Comparison of ENCODE assay signal across 9 mouse cellular contexts in genomic region chr4:44702891-44703685, GRCm38 (mm10). TPM values are rescaled to one million over a fixed set of nuclear protein-coding genes. Genes with fewer than 3 reads are reported as not detected.
A peak's percentile ranks its signal among the peaks of the same experiment; 100 is the strongest.
DNase-seq lines count a peak whose midpoint lies in the region; ATAC-seq lines count a peak whose summit lies in the region.
"Had no signal": no experiment of that assay in that cellular context is flagged by ENCODE, and none has a peak within 500 bp of the region (broad histone marks: within the 10 kb centered on the region; RNA-seq: fewer than 3 reads in every experiment).

No protein-coding gene starts in this region.

- no peak for DNase-seq in heart, adult 8-10 months (ENCODE audit: low spot score)
- DNase-seq in cerebellum, postnatal 36 days, result peak; percentile 7 to 31
- DNase-seq in T-cell, adult 2 months (ENCODE audit: low spot score), result no peak
- DNase-seq in frontal cortex, postnatal 14 days (ENCODE audit: low spot score in 2 of 2), result no peak
- no peak for DNase-seq in lung, adult 18-20 months

- no peaks in the 10 kb centered on the region for H3K36me3 ChIP-seq in heart, embryonic 14.5 days (ENCODE audit: control insufficient read depth, insufficient read depth, low read length)
- H3K36me3 ChIP-seq in hindbrain, embryonic 13.5 days, result no peaks in the 10 kb centered on the region
- H3K36me3 ChIP-seq in midbrain, embryonic 12.5 days, result no peaks in the 10 kb centered on the region

- H3K4me3 ChIP-seq in heart, embryonic 14.5 days (ENCODE audit: control insufficient read depth in 1 of 2, insufficient read depth in 1 of 2, low read depth in 1 of 2, low read length in 2 of 2), result peak overlapping the region in 1 of 2 experiments; percentile 43; a peak in 3 of 4 replicates
- peak overlapping the region; percentile 46 for H3K4me3 ChIP-seq in hindbrain, embryonic 13.5 days
- peak overlapping the region; percentile 53 for H3K4me3 ChIP-seq in midbrain, embryonic 12.5 days

- H3K4me1 ChIP-seq in heart, embryonic 14.5 days (ENCODE audit: control insufficient read depth in 2 of 2, insufficient read depth in 2 of 2, low read length in 2 of 2), result peaks cover 2 to 11% of the 10 kb centered on the region in 2 experiments; a peak in 3 of 4 replicates
- H3K4me1 ChIP-seq in hindbrain, embryonic 13.5 days (replicated peaks), result peaks cover 40% of the 10 kb centered on the region
- peaks cover 31% of the 10 kb centered on the region for H3K4me1 ChIP-seq in midbrain, embryonic 12.5 days

- no peaks in the 10 kb centered on the region for H3K9me3 ChIP-seq in heart, embryonic 14.5 days (ENCODE audit: control insufficient read depth, low read length)
- H3K9me3 ChIP-seq in hindbrain, embryonic 13.5 days, result no peaks in the 10 kb centered on the region
- no peaks in the 10 kb centered on the region for H3K9me3 ChIP-seq in midbrain, embryonic 12.5 days

- no peak overlapping the region for H3K9ac ChIP-seq in heart, embryonic 14.5 days (ENCODE audit: low read length)
- peak overlapping the region; percentile 70 for H3K9ac ChIP-seq in hindbrain, embryonic 13.5 days
- H3K9ac ChIP-seq in midbrain, embryonic 12.5 days (replicated peaks), result peak overlapping the region; percentile 56

- ATAC-seq in heart, embryonic 14.5 days (ENCODE audit: insufficient number of reproducible peaks, insufficient read depth, low FRiP score, low read depth), result no peak
- no peak for ATAC-seq in hindbrain, embryonic 13.5 days (ENCODE audit: low FRiP score)
- no peak for ATAC-seq in midbrain, embryonic 12.5 days (ENCODE audit: low FRiP score, low read depth)

- 1% methylated on average over 58 of the region's 58 CpGs for WGBS in heart, embryonic 14.5 days
- WGBS in hindbrain, embryonic 13.5 days, result under 1% methylated on average over 58 of the region's 58 CpGs
- under 1% methylated on average over 58 of the region's 58 CpGs for WGBS in midbrain, embryonic 12.5 days

- peaks cover 98% of the 10 kb centered on the region for H3K27me3 ChIP-seq in heart, embryonic 14.5 days (ENCODE audit: control insufficient read depth, insufficient read depth, low read length)
- H3K27me3 ChIP-seq in hindbrain, embryonic 13.5 days, result peaks cover 98% of the 10 kb centered on the region
- H3K27me3 ChIP-seq in midbrain, embryonic 12.5 days, result peaks cover 98% of the 10 kb centered on the region

- H3K4me2 ChIP-seq in heart, embryonic 14.5 days (ENCODE audit: low read length), result peak overlapping the region; percentile 77
- peak overlapping the region; percentile 67 for H3K4me2 ChIP-seq in hindbrain, embryonic 13.5 days
- peak overlapping the region; percentile 73 for H3K4me2 ChIP-seq in midbrain, embryonic 12.5 days (replicated peaks)

- H3K27ac ChIP-seq in heart, embryonic 14.5 days (replicated peaks in 1 of 2; ENCODE audit: control insufficient read depth in 1 of 2, insufficient read depth in 1 of 2, low read depth in 2 of 2, low read length in 2 of 2), result no peak overlapping the region
- no peak overlapping the region for H3K27ac ChIP-seq in hindbrain, embryonic 13.5 days
- H3K27ac ChIP-seq in midbrain, embryonic 12.5 days (replicated peaks), result 0 out of 2 replicates have a peak overlapping the region, but pooled peaks have one; percentile 58

RNA-seq across cellular contexts. Expression of gene Pax5, which starts 7.2 kb away (rescaled TPM):
- polyA plus RNA-seq in heart, embryonic 14.5 days (2014; fragmentation: Nextera tagmentation; extraction: Ambion mirVana), result not detected in 2 replicates
- 1 to 10 TPM in 1 of 4 experiments, under 1 TPM in 3; 0.22 to 2.7 (median 0.55) TPM for total RNA-seq in heart, adult 8-10 months (2022)
- 2.8 and 6.1 TPM in 2 replicates for polyA plus RNA-seq in hindbrain, embryonic 13.5 days (2015; fragmentation: Nextera tagmentation; extraction: Ambion mirVana)
- polyA plus RNA-seq in midbrain, embryonic 12.5 days (2016; fragmentation: Nextera tagmentation; extraction: Ambion mirVana), result 6.2 and 9.0 TPM in 2 replicates
- total RNA-seq: hematopoietic stem cell, adult 5-6 weeks had no signal

RNA-seq across cellular contexts. Expression of gene Zcchc7, which starts 52.6 kb away (rescaled TPM):
- 24.9 and 26.2 TPM in 2 replicates for polyA plus RNA-seq in heart, embryonic 14.5 days (2014; fragmentation: Nextera tagmentation; extraction: Ambion mirVana)
- total RNA-seq in heart, adult 8-10 months (2022), result 10 to 100 TPM in 3 of 4 experiments, 1 to 10 TPM in 1; 8.4 to 16.7 (median 14.5) TPM
- polyA plus RNA-seq in hindbrain, embryonic 13.5 days (2015; fragmentation: Nextera tagmentation; extraction: Ambion mirVana), result 40.3 and 43.7 TPM in 2 replicates
- polyA plus RNA-seq in midbrain, embryonic 12.5 days (2016; fragmentation: Nextera tagmentation; extraction: Ambion mirVana), result 28.3 and 30.7 TPM in 2 replicates

Comparison
In these comparisons a context has a peak if more than half of its experiments do, and no peak if none do; other contexts are left out.
1. DNase-seq: peak in cerebellum, postnatal 36 days (2 of 2); none in heart, adult 8-10 months (single experiment), T-cell, adult 2 months (single experiment), frontal cortex, postnatal 14 days (0 of 2) and lung, adult 18-20 months (0 of 2).
2. Peak in every context shown above with its lines, with median percentiles within 50 percentile points of each other: H3K4me2 ChIP-seq.